Mouse (Mus musculus) hindbrain, embryonic 11.5 days (tissue): Measurements from ENCODE around the gene Bnc2. TPM values are rescaled to one million over a fixed set of nuclear protein-coding genes. Genes with fewer than 3 reads are reported as not detected.

Experiments used
- ATAC-seq: fragments of 200-750 bp; cut with Nextera tagmentation; 2 replicates; pipeline ENCODE4 v1.8.0; 2017; ENCODE audit warnings: mild to moderate bottlenecking, moderate TSS enrichment, moderate library complexity; ENCODE audit not compliant: low FRiP score
- DNase-seq: peaks from one replicate; pipeline ENCODE4 v3.0.0-alpha.2; 2015; ENCODE audit warnings: low spot score
- H3K27ac ChIP-seq: fragments of 300-500 bp; sonication (generic); 2 replicates; pipeline ENCODE4 v1.5.1; 2014; ENCODE audit warnings: mild to moderate bottlenecking, low read depth, low read length
- H3K27me3 ChIP-seq: fragments of 300-500 bp; sonication (generic); 2 replicates; pipeline ENCODE4 v1.6.1; 2014; ENCODE audit warnings: mild to moderate bottlenecking, low read length, moderate library complexity, mixed read lengths; ENCODE audit not compliant: control insufficient read depth, insufficient read depth
- H3K36me3 ChIP-seq: fragments of 300-500 bp; sonication (generic); 2 replicates; pipeline ENCODE4 v1.6.1; 2014; ENCODE audit warnings: mild to moderate bottlenecking, low read length, moderate library complexity, mixed read lengths; ENCODE audit not compliant: control insufficient read depth, insufficient read depth
- H3K4me1 ChIP-seq: fragments of 300-500 bp; sonication (generic); replicated peaks from 2 replicates; pipeline ENCODE4 v1.6.1; 2014; ENCODE audit warnings: low read length, mixed read lengths; ENCODE audit not compliant: control insufficient read depth, insufficient read depth
- H3K4me2 ChIP-seq: fragments of 300-500 bp; sonication (generic); replicated peaks from 2 replicates; pipeline ENCODE4 v1.6.1; 2014; ENCODE audit warnings: mild to moderate bottlenecking, low read depth, low read length
- H3K4me3 ChIP-seq: fragments of 300-500 bp; sonication (generic); 2 replicates; pipeline ENCODE4 v1.5.1; 2014; ENCODE audit warnings: low read depth, low read length
- H3K9ac ChIP-seq: fragments of 300-500 bp; sonication (generic); 2 replicates; pipeline ENCODE4 v1.6.1; 2014; ENCODE audit warnings: low read depth, low read length
- H3K9me3 ChIP-seq: fragments of 300-500 bp; sonication (generic); 2 replicates; pipeline ENCODE4 v1.6.1; 2016; ENCODE audit warnings: low read length; ENCODE audit not compliant: control insufficient read depth
- WGBS: fragments of 180-500 bp; shearing (Covaris S2); extraction: QIAGEN DNeasy Blood & Tissue Kit; methylation state at CpG from one replicate; pipeline ENCODE4 v1.1.7; 2014; 5-methylcytosine and 5-hydroxymethylcytosine counted together
- polyA plus RNA-seq: library from polyadenylated mRNA; unstranded; fragments of >200 nt; fragmentation: Nextera tagmentation; extraction: Ambion mirVana; gene quantifications from 2 replicates; pipeline ENCODE4 v1.2.1, GENCODE M21; 2014

The Bnc2 gene
- polyA plus RNA-seq, 1 experiment from 2014 or later = 16.1 TPM

GRCm38 (mm10) chr4:84646576-84646975, 28.5 kb downstream of the Bnc2 start:
- Histone ChIP-seq H3K4me3 (no peak overlapping the region), H3K27me3 (no peaks in the 10 kb centered on the region), H3K9me3 (no peaks in the 10 kb centered on the region), H3K4me2 (no peak overlapping the region), H3K36me3 (no peaks in the 10 kb centered on the region), H3K27ac (no peak overlapping the region), H3K9ac (no peak overlapping the region), H3K4me1 (no peaks in the 10 kb centered on the region)
- no peak for DNase-seq
- no peak for ATAC-seq

- Histone ChIP-seq H3K27ac (no peak overlapping the region), H3K27me3 (peaks cover 8% of the 10 kb centered on the region; the same call in 1 of the 2 replicates), H3K4me3 (no peak overlapping the region), H3K9me3 (no peaks in the 10 kb centered on the region), H3K4me2 (no peak overlapping the region), H3K9ac (no peak overlapping the region), H3K4me1 (peaks cover 4% of the 10 kb centered on the region; the same call in 1 of the 2 replicates), H3K36me3 (no peaks in the 10 kb centered on the region)
- WGBS = 61% methylated on average over 6 of the region's 6 CpGs
- ATAC-seq = no peak
- DNase-seq = no peak
Observed at GRCm38 (mm10) chr4:84639166-84639565, 35.9 kb downstream of the Bnc2 start.

GRCm38 (mm10) chr4:84637641-84638040, 37.4 kb downstream of the Bnc2 start:
- Histone ChIP-seq H3K9ac (no peak overlapping the region), H3K36me3 (no peaks in the 10 kb centered on the region), H3K9me3 (no peaks in the 10 kb centered on the region), H3K4me3 (no peak overlapping the region), H3K27me3 (peaks cover 8% of the 10 kb centered on the region; the same call in 1 of the 2 replicates), H3K4me2 (no peak overlapping the region), H3K4me1 (peaks cover 4% of the 10 kb centered on the region; the same call in 1 of the 2 replicates), H3K27ac (no peak overlapping the region; the same call in 1 of the 2 replicates)
- DNase-seq (peak; percentile 72), ATAC-seq (peak; percentile 76)
- under 1% methylated on average over 10 of the region's 10 CpGs for WGBS

- Histone ChIP-seq H3K4me1 (peaks cover 4% of the 10 kb centered on the region; the same call in 1 of the 2 replicates), H3K36me3 (no peaks in the 10 kb centered on the region), H3K9me3 (no peaks in the 10 kb centered on the region), H3K27ac (no peak overlapping the region), H3K4me2 (no peak overlapping the region), H3K27me3 (peaks cover 8% of the 10 kb centered on the region; the same call in 1 of the 2 replicates), H3K4me3 (no peak overlapping the region), H3K9ac (no peak overlapping the region)
- ATAC-seq (no peak), DNase-seq (no peak)
- WGBS = 36% methylated on average over 4 of the region's 4 CpGs
Observed at GRCm38 (mm10) chr4:84634751-84635150, 40.3 kb downstream of the Bnc2 start.

- Histone ChIP-seq H3K36me3 (no peaks in the 10 kb centered on the region), H3K27ac (no peak overlapping the region), H3K4me1 (peaks cover 4% of the 10 kb centered on the region; the same call in 1 of the 2 replicates), H3K4me2 (no peak overlapping the region), H3K27me3 (peaks cover 6% of the 10 kb centered on the region; the same call in 1 of the 2 replicates), H3K4me3 (no peak overlapping the region), H3K9ac (no peak overlapping the region), H3K9me3 (no peaks in the 10 kb centered on the region)
- no peak for DNase-seq
- no peak for ATAC-seq
- 91% methylated on average over 1 of the region's 1 CpGs for WGBS
Observed at GRCm38 (mm10) chr4:84633991-84634390, 41.1 kb downstream of the Bnc2 start.

GRCm38 (mm10) chr4:84632832-84633789, 42.0 kb downstream of the Bnc2 start:
- Histone ChIP-seq H3K4me2 (no peak overlapping the region), H3K36me3 (no peaks in the 10 kb centered on the region), H3K27me3 (peaks cover 6% of the 10 kb centered on the region; the same call in 1 of the 2 replicates), H3K9me3 (no peaks in the 10 kb centered on the region), H3K9ac (no peak overlapping the region), H3K27ac (no peak overlapping the region), H3K4me1 (peaks cover 4% of the 10 kb centered on the region; the same call in 1 of the 2 replicates), H3K4me3 (no peak overlapping the region)
- ATAC-seq (no peak), DNase-seq (no peak)
- 76% methylated on average over 12 of the region's 12 CpGs for WGBS

- DNase-seq (no peak), ATAC-seq (no peak)
- WGBS = 92% methylated on average over 7 of the region's 7 CpGs
- no peak overlapping the region for H3K4me3 ChIP-seq
- no peak overlapping the region for H3K27ac ChIP-seq
- no peak overlapping the region for H3K4me2 ChIP-seq
- H3K9me3 ChIP-seq = no peaks in the 10 kb centered on the region
- H3K27me3 ChIP-seq = no peaks in the 10 kb centered on the region
- H3K9ac ChIP-seq = no peak overlapping the region
- no peaks in the 10 kb centered on the region for H3K4me1 ChIP-seq
- H3K36me3 ChIP-seq = no peaks in the 10 kb centered on the region
Observed at GRCm38 (mm10) chr4:84627616-84628015, 47.5 kb downstream of the Bnc2 start.

GRCm38 (mm10) chr4:84623312-84623711, 51.8 kb downstream of the Bnc2 start:
- WGBS = 75% methylated on average over 5 of the region's 5 CpGs
- no peaks in the 10 kb centered on the region for H3K9me3 ChIP-seq
- no peak overlapping the region for H3K4me2 ChIP-seq
- no peak overlapping the region for H3K27ac ChIP-seq
- H3K4me1 ChIP-seq = no peaks in the 10 kb centered on the region
- no peaks in the 10 kb centered on the region for H3K36me3 ChIP-seq
- ATAC-seq (no peak), DNase-seq (no peak)
- no peak overlapping the region for H3K4me3 ChIP-seq
- H3K27me3 ChIP-seq = no peaks in the 10 kb centered on the region
- H3K9ac ChIP-seq = no peak overlapping the region

- no peak overlapping the region for H3K9ac ChIP-seq
- H3K9me3 ChIP-seq = no peaks in the 10 kb centered on the region
- no peak overlapping the region for H3K4me2 ChIP-seq
- DNase-seq (no peak), ATAC-seq (no peak)
- H3K27ac ChIP-seq = no peak overlapping the region
- H3K36me3 ChIP-seq = no peaks in the 10 kb centered on the region
- no peak overlapping the region for H3K4me3 ChIP-seq
- H3K27me3 ChIP-seq = no peaks in the 10 kb centered on the region
- H3K4me1 ChIP-seq = no peaks in the 10 kb centered on the region
- 94% methylated on average over 3 of the region's 3 CpGs for WGBS
Observed at GRCm38 (mm10) chr4:84621785-84622184, 53.3 kb downstream of the Bnc2 start.
